Mouse (Mus musculus) ES-E14 (cell line): ENCODE results near the gene Acadm. TPM values are rescaled to one million over a fixed set of nuclear protein-coding genes. Genes with fewer than 3 reads are reported as not detected.

Source experiments
- DNase-seq: peaks from one replicate; pipeline ENCODE4 v3.0.0-alpha.2; 2013; ENCODE audit warnings: low read depth, low spot score
- H3K27ac ChIP-seq: 2 replicates; pipeline ENCODE4 v1.5.1; 2012; ENCODE audit warnings: low read depth, mild to moderate bottlenecking, low read length, moderate library complexity, mixed read lengths; ENCODE audit not compliant: poor library complexity, insufficient read depth, severe bottlenecking
- H3K36me3 ChIP-seq: 2 replicates; pipeline ENCODE4 v1.6.1; 2012; ENCODE audit warnings: mild to moderate bottlenecking, low read length, moderate library complexity, mixed read lengths; ENCODE audit not compliant: control insufficient read depth, poor library complexity, insufficient read depth, severe bottlenecking
- H3K4me1 ChIP-seq, 2 experiments: fragments of 150-350 bp in 1 of 2; sonication (generic) in 1 of 2; 2 replicates each; pipeline ENCODE4 v1.6.1; 2012; ENCODE audit warnings: low read length in 2 of 2, mild to moderate bottlenecking in 1 of 2, mixed read lengths in 1 of 2; ENCODE audit not compliant: control insufficient read depth in 2 of 2, insufficient read depth in 2 of 2, poor library complexity in 1 of 2
- H3K4me3 ChIP-seq, 2 experiments: fragments of 150-350 bp in 1 of 2; sonication (generic) in 1 of 2; 2 replicates each; pipeline ENCODE4 v1.5.1; 2012; ENCODE audit warnings: low read length in 2 of 2, low read depth in 1 of 2, mild to moderate bottlenecking in 1 of 2, mixed read lengths in 1 of 2; ENCODE audit not compliant: insufficient read depth in 1 of 2, poor library complexity in 1 of 2, severe bottlenecking in 1 of 2
- H3K9ac ChIP-seq: 2 replicates; pipeline ENCODE4 v1.6.1; 2012; ENCODE audit warnings: low read depth, mild to moderate bottlenecking, low read length, mixed read lengths; ENCODE audit not compliant: poor library complexity, insufficient read depth, severe bottlenecking
- H3K9me3 ChIP-seq: fragments of 150-350 bp; sonication (generic); 2 replicates; pipeline ENCODE4 v1.6.1; 2012; ENCODE audit warnings: low read depth, mild to moderate bottlenecking, low read length; ENCODE audit not compliant: control insufficient read depth, insufficient read depth
- CHD2 ChIP-seq: IDR thresholded peaks from 2 replicates; pipeline ENCODE4 v1.6.1; 2014; ENCODE audit warnings: mild to moderate bottlenecking, low read depth, low read length, inconsistent platforms
- HCFC1 ChIP-seq: IDR thresholded peaks from 2 replicates; pipeline ENCODE4 v1.6.1; 2012; ENCODE audit warnings: low read length, inconsistent platforms, borderline replicate concordance; ENCODE audit not compliant: insufficient read depth
- MAFK ChIP-seq: IDR thresholded peaks from 2 replicates; pipeline ENCODE4 v1.6.1; 2014; ENCODE audit warnings: mild to moderate bottlenecking, low read depth, low read length, inconsistent platforms; ENCODE audit not compliant: insufficient read depth
- ZC3H11A ChIP-seq: IDR thresholded peaks from 2 replicates; pipeline ENCODE4 v1.6.1; 2012; ENCODE audit warnings: low read depth, mild to moderate bottlenecking, inconsistent platforms, low read length, borderline replicate concordance
- ZNF384 ChIP-seq: IDR thresholded peaks from 2 replicates; pipeline ENCODE4 v1.6.1; 2012; ENCODE audit warnings: low read depth, low read length, inconsistent platforms
- in situ Hi-C, 2 experiments: fragments of 600-800 bp; cut with MboI; formaldehyde crosslinking; loops; one replicate each; pipeline ENCODE4 v1.15.1; 2025; ENCODE audit warnings: low sequenced_read_pairs in 2 of 2, inconsistent platforms in 1 of 2; ENCODE audit not compliant: unreplicated experiment in 2 of 2
- total RNA-seq: library from RNA; depleted of rRNA; stranded (reverse); fragments of 300-350 nt; gene quantifications from 2 replicates; pipeline ENCODE4 v1.2.3, GENCODE M21; 2012

Acadm gene
- total RNA-seq, 1 experiment = 101 TPM

GRCm38 (mm10) chr3:153943901-153944334, 514 bp downstream of the Acadm start:
- TF ChIP-seq ZC3H11A (no peak), MAFK (no peak), CHD2 (no peak), HCFC1 (no peak; the same call in 1 of the 2 replicates), ZNF384 (no peak)
- in situ Hi-C loops = no loop called here
- Histone ChIP-seq H3K9me3 (no peaks in the 10 kb centered on the region), H3K27ac (peak overlapping the region; percentile 46), H3K4me3 (peak overlapping the region; percentile 96 to 99), H3K4me1 (peaks cover 5 to 6% of the 10 kb centered on the region in 2 experiments), H3K9ac (peak overlapping the region; percentile 93), H3K36me3 (no peaks in the 10 kb centered on the region; the same call in 1 of the 2 replicates)
- no peak for DNase-seq

- TF ChIP-seq HCFC1 (no peak), MAFK (no peak), CHD2 (no peak), ZC3H11A (no peak), ZNF384 (no peak)
- peaks cover 5 to 6% of the 10 kb centered on the region in 2 experiments for H3K4me1 ChIP-seq
- peaks cover 6% of the 10 kb centered on the region; the same call in 1 of the 2 replicates for H3K36me3 ChIP-seq
- no peak overlapping the region; the same call in 1 of the 2 replicates for H3K9ac ChIP-seq
- H3K27ac ChIP-seq = no peak overlapping the region
- no peaks in the 10 kb centered on the region for H3K9me3 ChIP-seq
- in situ Hi-C loops = no loop called here
- no peak for DNase-seq
- H3K4me3 ChIP-seq = peak overlapping the region; percentile 96 to 99; a peak in 3 of 4 replicates
Measured at GRCm38 (mm10) chr3:153943003-153943640, 1.3 kb downstream of the Acadm start.

GRCm38 (mm10) chr3:153941613-153942012, 2.8 kb downstream of the Acadm start:
- H3K27ac ChIP-seq = peak overlapping the region; percentile 16; the same call in 1 of the 2 replicates
- peaks cover 8 to 10% of the 10 kb centered on the region in 2 experiments for H3K4me1 ChIP-seq
- peak overlapping the region; percentile 35; the same call in 1 of the 2 replicates for H3K9ac ChIP-seq
- no peak for TF ChIP-seq HCFC1
- no peak for TF ChIP-seq MAFK
- TF ChIP-seq ZNF384 = no peak
- no peak for TF ChIP-seq CHD2
- TF ChIP-seq ZC3H11A = no peak
- H3K9me3 ChIP-seq = no peaks in the 10 kb centered on the region
- DNase-seq = no peak
- in situ Hi-C loops = no loop called here
- peak overlapping the region in 1 of 2 experiments; percentile 14; a peak in 1 of 4 replicates for H3K4me3 ChIP-seq
- H3K36me3 ChIP-seq = peaks cover 16% of the 10 kb centered on the region

GRCm38 (mm10) chr3:153940486-153940885, 3.9 kb downstream of the Acadm start:
- Histone ChIP-seq H3K36me3 (peaks cover 19% of the 10 kb centered on the region), H3K9me3 (no peaks in the 10 kb centered on the region), H3K4me3 (no peak overlapping the region), H3K4me1 (peaks cover 10% of the 10 kb centered on the region in 2 experiments), H3K9ac (no peak overlapping the region), H3K27ac (no peak overlapping the region)
- no peak for DNase-seq
- TF ChIP-seq ZNF384 (no peak), ZC3H11A (no peak), MAFK (no peak), HCFC1 (no peak), CHD2 (no peak)
- in situ Hi-C loops = no loop called here
